Mouse (Mus musculus): Measurements from ENCODE around the gene Arfip1. TPM values are rescaled to one million over a fixed set of nuclear protein-coding genes. Genes with fewer than 3 reads are reported as not detected.
A peak's percentile ranks its signal among the peaks of the same experiment; 100 is the strongest.

The Arfip1 gene
- polyA plus RNA-seq, 1 experiment, result not detected

DNA sequence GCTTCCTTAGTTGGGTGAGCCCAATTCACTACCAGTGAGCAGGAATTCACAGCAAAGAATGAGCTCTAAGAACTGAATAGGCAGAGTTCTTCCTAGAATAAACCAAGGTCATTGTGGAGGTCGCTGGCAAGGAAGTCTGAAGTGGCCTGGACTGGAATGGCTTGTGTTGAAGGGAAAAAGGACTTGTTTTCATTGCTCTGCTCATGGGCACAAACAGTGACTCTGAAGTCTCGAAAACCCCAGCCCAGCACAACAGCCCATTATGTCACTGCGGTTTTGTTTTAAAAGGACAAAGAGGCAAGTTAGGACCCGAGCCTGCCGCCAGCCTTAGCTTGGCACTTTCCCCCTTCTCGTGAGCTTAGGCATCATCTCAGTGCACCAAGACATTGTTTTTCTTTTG lies 93.7 kb downstream of the Arfip1 start:
- peaks cover 13% of the 10 kb centered on the region for H3K4me1 ChIP-seq (ENCODE audit: control insufficient read depth, insufficient read depth, low read length)
- WGBS, result 48% methylated on average over 6 of the region's 6 CpGs
- H3K27ac ChIP-seq (ENCODE audit: insufficient read depth, low read depth, low read length), result no peak overlapping the region
- H3K4me3 ChIP-seq (ENCODE audit: insufficient read depth, low read depth, low read length), result no peak overlapping the region
- no peak for TF ChIP-seq POLR2A (IDR thresholded peaks at IDR 0.05; ENCODE audit: insufficient read depth, low read depth, low read length)
- TF ChIP-seq CTCF (IDR thresholded peaks at IDR 0.05; ENCODE audit: insufficient read depth, low read depth, low read length), result no peak

DNA sequence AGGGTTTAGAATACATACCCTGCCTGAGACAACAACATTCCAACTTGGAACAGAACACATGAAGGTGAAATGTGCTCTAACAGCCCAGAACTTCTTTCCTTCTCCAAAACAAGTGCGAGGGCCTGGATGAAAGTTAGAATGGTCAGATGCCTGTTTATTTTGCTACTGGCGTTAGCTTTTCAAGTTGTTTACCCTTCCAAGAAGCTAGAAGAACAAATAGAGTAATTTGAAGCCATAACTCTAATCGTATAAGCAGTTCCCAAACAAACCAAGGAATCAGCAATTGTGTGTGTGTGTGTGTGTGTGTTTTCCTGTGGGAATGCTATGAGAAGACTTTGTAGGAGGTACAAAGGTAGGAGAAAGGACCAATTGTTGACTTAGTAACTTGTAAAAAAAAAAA lies 97.5 kb downstream of the Arfip1 start:
- WGBS, result 86% methylated on average over 3 of the region's 3 CpGs
- Histone ChIP-seq H3K27ac (ENCODE audit: insufficient read depth, low read depth, low read length) (no peak overlapping the region), H3K4me1 (ENCODE audit: control insufficient read depth, insufficient read depth, low read length) (peaks cover 15% of the 10 kb centered on the region), H3K4me3 (ENCODE audit: insufficient read depth, low read depth, low read length) (no peak overlapping the region)
- TF ChIP-seq POLR2A (IDR thresholded peaks at IDR 0.05; ENCODE audit: insufficient read depth, low read depth, low read length), result no peak
- no peak for TF ChIP-seq CTCF (IDR thresholded peaks at IDR 0.05; ENCODE audit: insufficient read depth, low read depth, low read length)

DNA sequence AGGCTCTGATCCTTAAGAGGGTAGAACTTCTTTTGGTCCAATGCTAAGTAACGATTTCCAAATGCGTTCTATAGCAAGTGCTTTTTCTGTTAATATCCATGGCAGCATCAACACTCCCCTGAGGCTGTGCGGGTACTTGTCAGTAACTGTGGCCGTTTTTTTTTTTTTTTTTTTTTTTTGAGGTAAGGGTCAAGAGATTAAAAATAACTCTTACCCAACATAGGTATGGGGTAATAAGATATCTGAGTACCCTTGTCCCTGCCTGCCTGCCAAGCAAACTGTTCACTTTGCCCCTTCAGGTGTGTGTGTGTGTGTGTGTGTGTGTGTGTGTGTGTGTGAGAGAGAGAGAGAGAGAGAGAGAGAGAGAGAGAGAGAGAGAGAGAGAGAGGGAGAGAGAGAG lies 98.1 kb downstream of the Arfip1 start:
- Histone ChIP-seq H3K4me3 (ENCODE audit: insufficient read depth, low read depth, low read length) (no peak overlapping the region), H3K27ac (ENCODE audit: insufficient read depth, low read depth, low read length) (no peak overlapping the region), H3K4me1 (ENCODE audit: control insufficient read depth, insufficient read depth, low read length) (peaks cover 15% of the 10 kb centered on the region)
- WGBS, result 77% methylated on average over 4 of the region's 4 CpGs
- TF ChIP-seq POLR2A (IDR thresholded peaks at IDR 0.05; ENCODE audit: insufficient read depth, low read depth, low read length), result no peak
- TF ChIP-seq CTCF (IDR thresholded peaks at IDR 0.05; ENCODE audit: insufficient read depth, low read depth, low read length), result no peak

DNA sequence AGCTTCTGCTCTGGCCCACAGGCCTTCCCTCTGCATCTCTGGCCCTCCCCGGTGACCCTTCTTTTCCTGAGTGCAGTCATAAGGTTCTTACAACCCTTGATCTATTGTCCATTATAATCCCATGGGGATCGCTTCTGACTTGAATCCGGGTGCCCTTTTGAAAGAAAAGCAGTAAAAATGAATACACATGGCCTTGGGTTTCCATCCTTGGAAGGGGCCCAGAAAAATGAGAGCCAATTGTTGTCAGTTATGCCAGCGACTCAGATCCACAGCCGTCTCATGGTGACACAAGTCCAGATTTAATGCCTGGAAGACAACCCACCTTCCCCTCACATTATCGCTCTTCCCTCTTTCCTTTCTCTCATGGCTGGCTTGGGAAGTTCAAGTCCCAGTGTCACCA lies 100.3 kb downstream of the Arfip1 start:
- Histone ChIP-seq H3K4me3 (ENCODE audit: insufficient read depth, low read depth, low read length) (no peak overlapping the region), H3K4me1 (ENCODE audit: control insufficient read depth, insufficient read depth, low read length) (peaks cover 15% of the 10 kb centered on the region), H3K27ac (ENCODE audit: insufficient read depth, low read depth, low read length) (no peak overlapping the region)
- TF ChIP-seq CTCF (IDR thresholded peaks at IDR 0.05; ENCODE audit: insufficient read depth, low read depth, low read length) (no peak), POLR2A (IDR thresholded peaks at IDR 0.05; ENCODE audit: insufficient read depth, low read depth, low read length) (no peak)
- 89% methylated on average over 6 of the region's 6 CpGs for WGBS

DNA sequence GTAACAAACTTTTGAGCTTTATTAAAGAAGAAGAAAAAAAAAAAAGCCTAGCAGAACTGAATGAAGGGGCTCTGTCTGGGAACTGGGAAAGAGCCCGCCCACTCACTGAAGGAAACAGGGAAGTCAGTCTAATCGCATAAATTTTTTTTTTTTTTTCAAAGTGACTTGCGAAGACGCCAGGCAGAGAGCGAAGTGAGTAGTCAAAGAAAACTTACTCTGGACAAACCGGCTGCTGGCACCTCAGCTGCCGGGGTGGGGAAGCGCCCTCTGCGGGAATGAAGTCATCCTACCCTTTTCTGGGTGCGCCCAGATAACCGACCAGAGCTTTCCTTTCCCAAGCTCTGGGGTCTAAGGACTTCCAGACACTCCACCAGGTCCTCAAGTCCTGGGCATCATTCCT lies 101.3 kb downstream of the Arfip1 start:
- peaks cover 8% of the 10 kb centered on the region for H3K4me1 ChIP-seq (ENCODE audit: control insufficient read depth, insufficient read depth, low read length)
- no peak overlapping the region for H3K4me3 ChIP-seq (ENCODE audit: insufficient read depth, low read depth, low read length)
- H3K27ac ChIP-seq (ENCODE audit: insufficient read depth, low read depth, low read length), result no peak overlapping the region
- WGBS, result 7% methylated on average over 11 of the region's 11 CpGs
- TF ChIP-seq POLR2A (IDR thresholded peaks at IDR 0.05; ENCODE audit: insufficient read depth, low read depth, low read length) (no peak), CTCF (IDR thresholded peaks at IDR 0.05; ENCODE audit: insufficient read depth, low read depth, low read length) (0 out of 2 replicates have a peak, but pooled peaks have one; percentile 25)

GRCm38 (mm10) chr3:84480006-84480897 lies 102.2 kb downstream of the Arfip1 start, which contains the start of gene Fhdc1:
Fhdc1 (minus strand) TSS chr3:84480429.
- 0 out of 2 replicates have a peak within 1 kb of the TSS, but pooled peaks have one; percentile 8 for H3K27ac ChIP-seq (ENCODE audit: insufficient read depth, low read depth, low read length)
- H3K4me1 ChIP-seq (ENCODE audit: control insufficient read depth, insufficient read depth, low read length), result peaks cover 8% of the 10 kb centered on the region
- H3K4me3 ChIP-seq (ENCODE audit: insufficient read depth, low read depth, low read length), result peak within 1 kb of the TSS; percentile 54
- TF ChIP-seq CTCF (IDR thresholded peaks at IDR 0.05; ENCODE audit: insufficient read depth, low read depth, low read length), result no peak
- TF ChIP-seq POLR2A (IDR thresholded peaks at IDR 0.05; ENCODE audit: insufficient read depth, low read depth, low read length), result no peak
- WGBS, result under 1% methylated on average over 82 of the region's 82 CpGs

DNA sequence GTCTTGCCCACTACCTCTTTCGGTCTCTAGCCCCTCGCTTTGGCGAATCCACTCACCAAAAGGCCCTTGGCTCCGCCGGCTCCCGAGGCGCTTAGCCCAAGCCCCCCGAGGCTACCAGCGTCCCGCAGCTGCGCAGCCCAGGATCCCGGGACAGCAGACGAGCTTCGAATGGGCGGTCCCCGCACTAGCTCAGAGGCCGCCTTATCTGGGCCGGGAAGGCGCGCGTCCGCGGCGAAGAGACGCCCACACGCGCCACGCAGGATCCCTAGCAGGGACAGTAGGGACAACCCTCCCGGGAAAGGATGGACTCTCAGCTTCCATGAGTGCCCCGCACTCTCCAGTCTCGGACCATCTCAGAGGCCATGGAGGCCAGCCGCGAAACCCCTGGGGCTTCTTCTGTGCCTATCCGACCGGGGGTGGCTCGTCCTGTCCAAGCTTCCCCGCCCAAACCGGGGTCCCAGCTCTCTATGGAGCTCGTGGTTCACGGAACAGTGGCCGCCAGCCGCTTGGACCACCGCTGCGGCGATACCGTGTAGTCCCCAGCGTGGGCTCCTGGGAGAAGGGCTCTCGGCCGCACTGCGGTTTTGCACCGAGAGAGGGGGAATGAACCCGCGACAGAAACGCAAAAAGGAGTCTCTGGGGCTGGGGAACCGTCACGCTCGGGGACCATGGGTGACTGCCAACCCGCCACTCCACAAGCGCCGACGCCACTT lies 103.0 kb downstream of the Arfip1 start:
- TF ChIP-seq CTCF (IDR thresholded peaks at IDR 0.05; ENCODE audit: insufficient read depth, low read depth, low read length) (no peak), POLR2A (IDR thresholded peaks at IDR 0.05; ENCODE audit: insufficient read depth, low read depth, low read length) (no peak)
- WGBS, result 2% methylated on average over 61 of the region's 61 CpGs
- Histone ChIP-seq H3K27ac (ENCODE audit: insufficient read depth, low read depth, low read length) (no peak overlapping the region), H3K4me1 (ENCODE audit: control insufficient read depth, insufficient read depth, low read length) (peaks cover 8% of the 10 kb centered on the region), H3K4me3 (ENCODE audit: insufficient read depth, low read depth, low read length) (peak overlapping the region; percentile 54)

DNA sequence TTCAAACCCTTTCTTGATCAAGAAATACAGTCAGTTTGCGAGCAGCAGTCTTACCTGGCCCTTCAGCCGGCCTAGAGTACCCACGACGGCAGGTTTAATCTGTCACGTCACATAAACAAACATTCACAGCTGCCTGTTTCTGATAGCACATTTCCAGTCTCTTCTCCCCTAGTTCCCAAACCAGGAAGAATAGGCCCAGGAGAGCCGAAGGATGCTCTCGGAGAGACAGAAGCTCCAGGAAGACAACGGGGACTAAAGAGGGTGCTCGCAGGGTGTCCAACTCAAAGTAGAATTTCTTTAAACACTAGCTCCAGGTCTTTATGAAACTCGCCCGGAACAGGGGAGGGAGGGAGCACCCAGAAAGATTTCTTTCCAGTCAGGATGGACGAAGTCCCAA lies 103.5 kb downstream of the Arfip1 start:
- Histone ChIP-seq H3K4me1 (ENCODE audit: control insufficient read depth, insufficient read depth, low read length) (peaks cover 13% of the 10 kb centered on the region), H3K4me3 (ENCODE audit: insufficient read depth, low read depth, low read length) (peak overlapping the region; percentile 54), H3K27ac (ENCODE audit: insufficient read depth, low read depth, low read length) (no peak overlapping the region)
- WGBS, result 45% methylated on average over 12 of the region's 12 CpGs
- no peak for TF ChIP-seq CTCF (IDR thresholded peaks at IDR 0.05; ENCODE audit: insufficient read depth, low read depth, low read length)
- no peak for TF ChIP-seq POLR2A (IDR thresholded peaks at IDR 0.05; ENCODE audit: insufficient read depth, low read depth, low read length)

DNA sequence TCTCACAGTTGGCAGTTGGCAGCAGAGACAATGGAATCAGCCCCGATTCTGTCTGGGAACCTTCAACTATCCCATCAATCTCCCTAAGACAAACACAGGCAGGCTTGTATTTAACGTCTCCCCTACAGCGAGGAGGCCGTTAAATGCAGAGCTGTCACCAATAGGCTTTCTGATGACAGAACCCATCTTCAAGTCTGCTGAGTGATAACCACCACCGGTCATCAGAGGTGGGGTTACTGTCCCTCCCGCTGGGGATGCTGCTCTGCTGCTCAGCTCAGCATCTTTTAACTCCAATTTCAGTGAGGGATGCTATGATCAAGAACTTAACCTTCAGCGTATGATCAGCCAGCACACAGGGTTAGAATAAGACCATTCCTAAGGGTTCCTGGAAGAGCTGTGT lies 104.2 kb downstream of the Arfip1 start:
- H3K4me1 ChIP-seq (ENCODE audit: control insufficient read depth, insufficient read depth, low read length), result peaks cover 19% of the 10 kb centered on the region
- no peak overlapping the region for H3K27ac ChIP-seq (ENCODE audit: insufficient read depth, low read depth, low read length)
- WGBS, result 61% methylated on average over 7 of the region's 7 CpGs
- no peak for TF ChIP-seq CTCF (IDR thresholded peaks at IDR 0.05; ENCODE audit: insufficient read depth, low read depth, low read length)
- TF ChIP-seq POLR2A (IDR thresholded peaks at IDR 0.05; ENCODE audit: insufficient read depth, low read depth, low read length), result no peak
- H3K4me3 ChIP-seq (ENCODE audit: insufficient read depth, low read depth, low read length), result no peak overlapping the region
